Mouse (Mus musculus): ENCODE measurements around the gene Ccdc124.
A peak's percentile ranks its signal among the peaks of the same experiment; 100 is the strongest.

The Ccdc124 gene

DNA sequence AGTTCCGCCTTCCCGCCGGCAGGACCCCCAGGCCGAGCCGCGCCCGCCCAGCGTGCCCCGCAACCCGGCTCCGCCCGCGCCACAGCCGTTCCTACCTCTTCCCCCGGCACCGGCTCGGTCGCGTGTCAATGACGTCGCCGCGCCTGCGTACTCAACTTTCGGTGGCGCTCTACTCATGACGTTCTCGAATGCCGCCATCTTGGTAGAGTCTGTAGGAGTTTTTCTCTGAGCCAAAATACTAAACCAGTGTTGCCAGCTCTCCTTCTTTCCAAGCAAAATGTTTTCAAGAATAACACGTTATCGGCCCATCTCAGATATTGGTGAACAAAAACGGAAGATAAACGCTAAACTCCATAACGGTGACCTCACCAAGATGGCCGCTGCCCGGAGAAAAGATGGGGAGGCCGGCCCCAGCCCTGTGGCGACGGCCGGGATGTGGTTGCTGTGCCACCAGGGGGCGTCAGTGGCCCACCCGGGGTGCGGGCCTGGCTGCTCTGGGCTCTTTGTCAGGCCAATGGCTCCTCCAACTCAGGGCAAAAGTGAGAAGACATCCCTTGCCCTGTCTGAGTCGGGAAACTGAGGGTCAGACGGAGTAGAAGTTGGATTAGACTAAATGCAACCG, at the start of gene Ccdc124:
Ccdc124 (minus strand) TSS at position 572 of the 622 bp plus-strand sequence.
- peak; percentile 93 for DNase-seq (ENCODE audit: low spot score)

GRCm38 (mm10) chr8:70920049-70920922, 46.6 kb upstream of the Ccdc124 start:
- DNase-seq (ENCODE audit: low spot score): no peak

DNA sequence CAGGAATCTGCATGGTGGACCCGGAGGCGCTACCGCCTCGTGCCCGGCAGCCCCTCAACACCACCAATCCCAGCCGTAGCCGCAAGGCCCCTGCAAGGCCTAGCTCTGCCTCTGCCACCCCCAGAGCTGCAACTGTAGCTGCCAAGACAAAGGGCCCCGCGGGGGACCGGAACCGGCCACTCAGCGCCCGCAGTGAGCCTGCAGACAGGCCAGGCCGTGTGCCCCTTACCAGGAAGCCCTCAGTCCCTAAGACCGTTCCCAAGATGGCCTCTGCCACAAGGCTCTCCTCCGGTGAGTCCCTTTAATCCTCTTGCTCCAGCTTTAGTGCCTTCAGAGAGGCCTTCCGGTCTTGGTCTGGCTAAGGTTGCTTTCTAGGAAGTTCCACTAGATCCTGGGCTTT, 41.0 kb upstream of the Ccdc124 start:
- no peak for DNase-seq (ENCODE audit: low spot score)

DNA sequence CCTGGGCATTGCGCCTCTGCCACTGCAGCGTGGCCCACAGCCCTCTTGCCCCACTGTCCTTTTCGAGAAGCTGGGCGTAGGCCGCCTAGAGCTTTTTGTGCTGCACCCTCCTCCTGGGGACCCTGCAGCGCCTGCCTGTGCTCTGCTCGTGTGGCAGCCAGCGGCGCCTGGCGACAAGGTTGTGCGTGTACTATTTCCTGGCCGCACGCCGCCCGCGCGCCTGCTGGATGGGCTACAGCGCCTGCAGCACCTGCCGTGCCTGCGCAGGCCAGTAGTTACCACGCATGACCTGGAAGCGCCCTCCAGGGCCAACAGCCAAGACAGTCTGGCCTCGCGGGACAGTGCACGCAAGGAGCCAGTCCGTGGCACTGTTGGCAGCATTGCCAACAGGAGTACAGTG, 39.8 kb upstream of the Ccdc124 start:
- no peak for DNase-seq (ENCODE audit: low spot score)

GRCm38 (mm10) chr8:70912955-70913354, 39.2 kb upstream of the Ccdc124 start:
- DNase-seq (ENCODE audit: low spot score): no peak

GRCm38 (mm10) chr8:70911596-70911995, 37.9 kb upstream of the Ccdc124 start:
- DNase-seq (ENCODE audit: low spot score): no peak

DNA sequence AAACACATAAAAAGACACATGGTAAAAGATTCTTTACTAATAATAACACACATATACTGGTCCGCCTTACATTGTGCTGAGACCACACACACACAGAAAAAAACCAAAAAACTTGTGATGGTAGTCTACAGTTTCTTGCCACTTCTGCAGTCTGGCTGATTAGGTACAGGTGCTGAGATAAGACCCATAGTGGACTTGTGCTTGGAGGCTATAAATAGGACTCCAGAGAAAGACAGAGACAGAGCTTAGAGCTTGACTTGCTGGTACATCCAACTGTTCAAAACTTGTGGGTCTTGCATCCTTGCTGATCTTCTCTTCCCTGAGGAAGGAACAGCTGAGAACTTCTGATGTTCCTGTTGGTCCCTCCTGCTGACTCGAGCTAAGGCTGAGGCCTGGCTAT, 33.8 kb upstream of the Ccdc124 start:
- DNase-seq (ENCODE audit: low spot score): no peak

DNA sequence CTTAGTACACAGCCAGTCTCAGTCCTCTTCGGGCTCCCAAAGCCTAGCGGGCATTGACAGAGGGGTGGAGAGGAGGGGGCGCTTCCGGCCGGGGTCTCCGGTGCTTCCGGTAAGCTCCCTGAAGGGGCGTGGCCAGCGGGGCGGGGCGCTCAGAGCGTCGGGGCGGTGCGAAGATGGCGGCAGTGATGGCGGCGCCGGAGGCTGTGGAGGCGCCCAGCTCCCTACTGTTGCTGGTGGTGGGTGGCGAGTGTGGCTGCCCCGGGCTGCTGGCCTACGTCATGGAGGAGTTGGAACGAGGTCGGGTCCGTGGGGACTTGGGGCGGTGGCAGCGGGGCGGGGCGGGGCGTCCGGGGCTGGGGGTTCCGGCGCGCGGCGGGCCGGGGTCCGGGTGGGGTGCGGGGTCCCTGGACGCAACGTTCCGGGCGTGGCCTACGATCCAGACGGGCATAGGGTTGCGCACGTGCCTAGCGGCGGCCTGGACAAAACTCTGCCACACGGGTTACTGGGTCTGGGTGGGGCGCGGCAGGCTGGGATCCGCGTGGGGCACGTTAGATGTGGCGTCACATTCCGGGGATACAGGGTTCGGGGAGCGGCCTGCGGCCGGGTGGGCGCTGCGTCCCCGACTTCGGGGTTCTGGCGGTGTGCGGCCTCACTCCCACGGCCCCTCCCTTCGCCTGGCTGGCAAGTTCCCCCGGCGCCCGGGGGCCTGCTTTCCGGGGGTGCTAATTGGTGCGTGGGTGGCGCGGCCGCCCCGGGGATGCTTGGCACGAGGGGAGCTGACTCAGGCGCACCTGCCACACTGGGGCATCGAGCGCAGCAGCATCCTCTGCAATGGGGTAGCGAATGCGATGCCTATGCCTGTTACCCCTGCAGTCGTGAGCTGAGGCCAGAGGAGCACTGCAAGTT, 32.3 kb upstream of the Ccdc124 start, which contains the start of gene Map1s:
Map1s (plus strand) TSS at position 102 of the 906 bp plus-strand sequence.
- DNase-seq (ENCODE audit: low spot score): peak; percentile 68

GRCm38 (mm10) chr8:70905463-70905830, 31.7 kb upstream of the Ccdc124 start:
- no peak for DNase-seq (ENCODE audit: low spot score)

DNA sequence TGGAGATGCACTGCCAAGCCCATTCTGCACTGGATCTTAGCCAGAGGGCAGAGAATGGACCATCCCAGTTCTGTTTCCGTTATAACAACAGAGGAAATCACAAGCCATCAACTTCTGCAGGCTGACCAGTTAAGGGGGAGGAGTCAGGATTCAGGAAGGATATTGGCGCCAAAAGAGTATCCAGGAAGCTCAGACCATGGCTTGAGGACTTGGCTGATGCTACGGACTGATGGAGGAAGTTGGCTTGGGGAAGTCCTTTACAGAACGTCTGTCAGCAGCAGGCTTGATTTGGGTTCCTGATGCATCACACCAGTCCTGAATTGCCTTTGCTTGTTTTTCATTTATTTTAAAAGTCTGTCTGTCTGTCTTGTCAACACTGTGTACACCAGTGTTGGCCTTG, 30.8 kb upstream of the Ccdc124 start:
- no peak for DNase-seq (ENCODE audit: low spot score)

DNA sequence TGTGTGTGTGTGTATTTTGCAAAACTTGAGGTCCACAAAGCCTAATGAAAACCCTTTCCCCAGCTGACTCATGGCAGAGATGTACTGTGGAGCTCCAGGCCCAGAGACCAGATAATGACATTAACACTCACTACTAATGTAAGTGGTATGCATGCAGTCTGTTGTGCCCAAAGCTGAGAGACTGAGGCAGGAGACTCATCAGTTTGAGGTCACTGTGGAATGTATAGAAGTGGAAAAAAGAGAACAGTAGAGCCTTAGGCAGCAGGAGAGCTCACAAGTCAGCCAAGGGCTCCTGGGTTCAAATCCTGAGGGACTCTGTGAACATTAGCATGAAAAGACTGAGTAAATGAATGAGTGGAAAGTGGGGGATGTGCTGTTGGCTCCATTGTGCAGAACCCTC, 29.8 kb upstream of the Ccdc124 start:
- DNase-seq (ENCODE audit: low spot score): no peak

GRCm38 (mm10) chr8:70903112-70903511, 29.4 kb upstream of the Ccdc124 start:
- DNase-seq (ENCODE audit: low spot score): no peak

DNA sequence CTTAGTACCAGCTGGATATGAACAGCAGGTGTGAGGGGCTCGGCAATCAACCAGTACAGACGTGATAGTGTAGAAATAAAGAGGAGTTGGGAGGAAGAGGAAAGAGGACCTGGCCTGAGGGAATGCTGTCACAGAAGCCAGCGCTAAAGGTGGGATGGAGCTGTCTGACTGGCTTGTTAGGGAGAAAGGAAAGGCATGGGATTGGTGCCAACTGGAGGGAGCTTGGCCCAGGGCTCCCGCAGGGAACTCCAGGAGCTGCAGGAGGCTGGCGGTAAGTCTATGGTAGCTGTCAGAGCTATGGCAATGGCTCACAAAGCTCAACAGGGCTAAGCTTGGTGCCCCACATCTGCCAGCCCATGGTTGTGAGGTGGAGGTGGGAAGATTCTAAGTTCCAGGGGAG, 28.5 kb upstream of the Ccdc124 start:
- DNase-seq (ENCODE audit: low spot score): no peak

DNA sequence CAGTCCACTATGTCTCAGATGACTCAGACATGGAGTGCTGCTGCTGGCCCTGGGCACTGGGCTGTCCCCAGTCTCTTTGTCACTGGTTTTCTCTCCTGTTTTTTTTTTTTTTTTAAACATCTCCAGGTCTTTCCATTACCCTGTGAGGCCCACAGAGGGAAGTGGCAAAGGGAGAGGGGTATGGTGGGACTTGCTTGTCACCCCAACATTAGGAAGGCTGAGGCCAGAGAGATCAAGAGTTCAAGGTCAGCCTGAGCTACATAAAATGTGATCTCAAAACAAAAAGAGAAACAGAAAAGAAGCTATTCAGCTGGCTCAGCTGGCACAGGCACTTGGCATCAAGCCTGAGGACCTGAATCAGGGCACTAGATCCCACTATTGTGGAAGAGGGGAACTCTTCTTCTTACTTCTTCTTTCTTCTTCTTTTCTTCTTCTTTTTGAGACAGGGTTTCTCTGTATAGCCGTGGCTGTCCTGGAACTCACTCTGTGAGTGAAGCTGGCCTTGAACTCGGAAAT, 27.2 kb upstream of the Ccdc124 start:
- DNase-seq (ENCODE audit: low spot score): no peak

DNA sequence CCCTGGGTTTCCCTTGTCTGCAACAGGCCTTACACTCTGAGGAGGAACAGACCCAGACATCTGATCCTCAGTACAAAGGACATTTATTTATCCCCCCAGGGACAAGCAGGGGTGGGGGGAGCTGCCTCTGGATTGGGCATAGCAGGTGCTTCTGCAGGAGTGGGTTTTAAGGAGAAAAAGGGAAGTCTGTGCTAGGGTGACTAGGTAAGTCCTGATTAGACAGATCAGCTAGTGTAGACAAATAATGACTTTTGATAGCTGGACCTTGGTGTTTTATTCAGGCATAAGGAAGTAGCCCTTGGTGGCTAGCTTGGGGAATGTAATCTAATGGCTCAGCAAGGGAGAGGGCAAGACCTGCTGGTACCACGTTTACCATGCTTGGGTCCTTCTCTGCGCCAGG, 25.5 kb upstream of the Ccdc124 start:
- no peak for DNase-seq (ENCODE audit: low spot score)

- DNase-seq (ENCODE audit: low spot score): no peak
These were observed 25.0 kb upstream of the Ccdc124 start for GRCm38 (mm10) chr8:70898661-70899198.

DNA sequence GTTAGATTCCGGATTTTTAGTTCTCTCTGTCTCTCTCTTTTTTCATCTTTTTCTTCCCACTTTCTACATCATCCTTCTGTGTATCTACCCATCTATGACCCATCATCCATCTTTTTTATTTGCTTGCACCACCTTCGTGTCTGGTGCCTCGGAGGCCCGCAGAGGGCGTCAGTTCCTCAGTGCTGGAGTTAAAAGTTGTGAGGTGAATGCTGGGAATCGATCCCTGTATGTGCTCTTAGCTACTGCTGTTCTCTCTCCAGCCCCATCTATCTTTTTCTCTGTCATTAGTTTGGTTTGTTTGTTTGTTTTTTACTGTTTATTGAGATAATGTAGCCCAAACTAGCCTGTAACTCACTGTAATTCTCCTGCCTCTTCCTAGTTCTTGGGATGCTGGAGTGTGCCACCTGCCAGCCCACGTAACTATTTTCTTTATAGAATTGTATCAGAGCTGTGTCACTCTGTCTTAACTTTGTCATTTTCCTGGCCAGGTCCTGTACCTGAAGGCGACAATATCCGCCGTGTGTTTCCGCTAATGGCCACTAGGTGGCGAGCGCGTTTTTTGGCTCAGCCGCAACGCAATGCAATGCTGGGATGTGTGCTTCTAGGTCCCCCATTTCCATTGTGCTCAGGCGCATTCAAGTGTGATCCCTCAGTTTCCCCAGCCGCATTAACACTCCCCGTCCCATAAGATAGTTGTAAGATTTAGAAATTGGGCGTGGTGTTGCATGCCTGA, 24.1 kb upstream of the Ccdc124 start:
- DNase-seq (ENCODE audit: low spot score): peak; percentile 74

- peak; percentile 97 for DNase-seq (ENCODE audit: low spot score)
These were observed 23.4 kb upstream of the Ccdc124 start, which contains the start of gene Rpl18a for GRCm38 (mm10) chr8:70897021-70897680. Gene Rpl18a (minus strand): TSS chr8:70897412.

DNA sequence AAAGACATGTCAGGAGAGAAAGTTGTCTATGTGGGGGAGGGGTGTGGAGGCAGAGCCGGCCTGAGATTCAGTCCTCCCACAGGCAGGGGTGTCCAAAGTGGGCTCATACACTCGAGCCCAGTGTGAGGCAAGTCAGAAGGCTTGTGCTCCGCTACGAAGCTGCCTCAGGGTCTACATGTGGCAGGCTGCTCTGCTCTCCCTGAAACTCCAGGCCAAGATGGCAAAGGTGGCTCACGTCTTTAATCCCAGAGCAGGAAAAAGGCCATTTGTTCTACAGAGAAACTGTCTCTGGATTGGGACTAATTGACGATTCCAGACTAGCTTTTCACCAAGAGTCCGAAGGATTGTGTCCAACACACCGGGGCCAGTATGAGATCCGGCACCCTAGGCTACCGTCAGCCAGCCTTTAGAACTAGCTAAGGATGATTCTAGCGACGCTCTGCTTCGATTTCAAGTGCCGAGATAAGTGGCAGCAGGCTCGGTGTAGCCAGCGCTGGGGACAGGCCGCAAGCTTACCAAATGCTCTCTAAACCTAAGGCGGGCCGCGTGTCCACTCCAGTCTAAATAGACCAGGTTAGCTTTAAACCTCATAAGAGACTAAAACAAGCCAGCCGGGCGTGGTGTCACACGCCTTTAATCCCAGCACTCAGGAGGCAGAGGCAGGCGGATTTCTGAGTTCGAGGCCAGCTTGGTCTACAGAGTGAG, 22.7 kb upstream of the Ccdc124 start:
- no peak for DNase-seq (ENCODE audit: low spot score)

Measured in left cerebral cortex, adult 11 months (tissue).